Mouse (Mus musculus) adrenal gland, postnatal 36 days (tissue): ENCODE results near the gene Thsd7b. TPM values are rescaled to one million over a fixed set of nuclear protein-coding genes. Genes with fewer than 3 reads are reported as not detected.

ENCODE experiments used
- DNase-seq, 2 experiments: peaks; one replicate each; pipeline ENCODE4 v3.0.0; 2021; ENCODE audit warnings: mixed read lengths in 1 of 2
- total RNA-seq, 2 experiments: library from RNA; stranded (reverse); gene quantifications; 2 replicates each; pipeline ENCODE4 v1.2.3; 2021

The Thsd7b gene
- total RNA-seq, 2 experiments from 2014 or later = 0.26 to 0.53 TPM

- no peak for DNase-seq
Observed at GRCm38 (mm10) chr1:129635146-129635545, 362.0 kb downstream of the Thsd7b start.

GRCm38 (mm10) chr1:129644252-129644861 is 371.3 kb downstream of the Thsd7b start:
- DNase-seq = no peak

GRCm38 (mm10) chr1:129651448-129651847 is 378.3 kb downstream of the Thsd7b start:
- peak; percentile 11 to 20 for DNase-seq

GRCm38 (mm10) chr1:129658045-129658444 is 384.9 kb downstream of the Thsd7b start:
- DNase-seq = no peak

GRCm38 (mm10) chr1:129675878-129676277 is 402.8 kb downstream of the Thsd7b start:
- DNase-seq = no peak

- DNase-seq = no peak
Observed at GRCm38 (mm10) chr1:129678851-129679250, 405.7 kb downstream of the Thsd7b start.

- DNase-seq = no peak
Observed at GRCm38 (mm10) chr1:129705701-129706100, 432.6 kb downstream of the Thsd7b start.

- no peak for DNase-seq
Observed at GRCm38 (mm10) chr1:129712706-129713105, 439.6 kb downstream of the Thsd7b start.

- DNase-seq = no peak
Observed at GRCm38 (mm10) chr1:129713571-129713970, 440.5 kb downstream of the Thsd7b start.

- DNase-seq = peak in 1 of 2 experiments; percentile 1
Observed at GRCm38 (mm10) chr1:129719592-129719991, 446.5 kb downstream of the Thsd7b start.

- DNase-seq = peak; percentile 3 to 4
Observed at GRCm38 (mm10) chr1:129731991-129732390, 458.9 kb downstream of the Thsd7b start.

GRCm38 (mm10) chr1:129747595-129747994 is 474.5 kb downstream of the Thsd7b start:
- no peak for DNase-seq

GRCm38 (mm10) chr1:129756548-129757240 is 483.6 kb downstream of the Thsd7b start:
- DNase-seq = no peak

GRCm38 (mm10) chr1:129759003-129759402 is 485.9 kb downstream of the Thsd7b start:
- DNase-seq = no peak

GRCm38 (mm10) chr1:129761234-129761633 is 488.1 kb downstream of the Thsd7b start:
- DNase-seq = no peak

GRCm38 (mm10) chr1:129764748-129765147 is 491.6 kb downstream of the Thsd7b start:
- DNase-seq = no peak

GRCm38 (mm10) chr1:129777055-129777454 is 504.0 kb downstream of the Thsd7b start:
- DNase-seq = no peak

- DNase-seq = no peak
Observed at GRCm38 (mm10) chr1:129779506-129779905, 506.4 kb downstream of the Thsd7b start.

GRCm38 (mm10) chr1:129780589-129780988 is 507.5 kb downstream of the Thsd7b start:
- DNase-seq = no peak

GRCm38 (mm10) chr1:129798519-129798918 is 525.4 kb downstream of the Thsd7b start:
- no peak for DNase-seq

- peak in 1 of 2 experiments; percentile 2 for DNase-seq
Observed at GRCm38 (mm10) chr1:129826927-129827326, 553.8 kb downstream of the Thsd7b start.

- no peak for DNase-seq
Observed at GRCm38 (mm10) chr1:129837324-129837723, 564.2 kb downstream of the Thsd7b start.

GRCm38 (mm10) chr1:129837776-129838175 is 564.7 kb downstream of the Thsd7b start:
- DNase-seq = no peak

GRCm38 (mm10) chr1:129838486-129838885 is 565.4 kb downstream of the Thsd7b start:
- no peak for DNase-seq
